Mouse (Mus musculus): ENCODE data around the gene Tcp11l2. TPM values are rescaled to one million over a fixed set of nuclear protein-coding genes. Genes with fewer than 3 reads are reported as not detected.

Tcp11l2 gene
- polyA plus RNA-seq, 1 experiment = 10.3 TPM

- no peak overlapping the region for H3K4me2 ChIP-seq (ENCODE audit: low read depth)
- H3K4me3 ChIP-seq = no peak overlapping the region
- no peaks in the 10 kb centered on the region for H3K27me3 ChIP-seq (ENCODE audit: control insufficient read depth, insufficient read depth, insufficient read length)
- H3ac ChIP-seq (ENCODE audit: control insufficient read depth, insufficient read length) = no peak overlapping the region
- H3K36me3 ChIP-seq (ENCODE audit: control insufficient read depth, insufficient read depth) = no peaks in the 10 kb centered on the region
- TF ChIP-seq USF1 (IDR thresholded peaks at IDR 0.05; ENCODE audit: low read depth) = no peak
- TF ChIP-seq POLR2A (IDR thresholded peaks at IDR 0.05; ENCODE audit: insufficient read length, low read depth) = no peak
- TF ChIP-seq SRF (IDR thresholded peaks at IDR 0.05; ENCODE audit: control insufficient read depth, insufficient read length, low read depth) = no peak
- TF ChIP-seq MYOD1 (IDR thresholded peaks at IDR 0.05; ENCODE audit: control insufficient read depth in 1 of 3, insufficient read length in 2 of 3, low read depth in 2 of 3) = no peak
- no peak for TF ChIP-seq E2F4 (IDR thresholded peaks at IDR 0.05; ENCODE audit: insufficient read depth)
- H3K79me2 ChIP-seq (ENCODE audit: control insufficient read depth, insufficient read depth) = no peaks in the 10 kb centered on the region
These were observed 38.6 kb downstream of the Tcp11l2 start for GRCm38 (mm10) chr10:84615076-84615475.

- H3K4me2 ChIP-seq (ENCODE audit: low read depth) = peak within 1 kb of the TSS; percentile 87
- no peaks in the 10 kb centered on the region for H3K27me3 ChIP-seq (ENCODE audit: control insufficient read depth, insufficient read depth, insufficient read length)
- peak within 1 kb of the TSS; percentile 53 for H3K4me3 ChIP-seq
- TF ChIP-seq POLR2AphosphoS2 (IDR thresholded peaks at IDR 0.05; ENCODE audit: insufficient read length, low read depth) (peak; percentile 91), TCF12 (IDR thresholded peaks at IDR 0.05; ENCODE audit: insufficient read depth, poor library complexity, severe bottlenecking) (no peak), MYOD1 (IDR thresholded peaks at IDR 0.05; ENCODE audit: control insufficient read depth in 1 of 3, insufficient read length in 2 of 3, low read depth in 2 of 3) (no peak), MYOG (IDR thresholded peaks at IDR 0.05; ENCODE audit: control insufficient read depth in 1 of 3, insufficient read depth in 1 of 3, insufficient read length in 2 of 3, low read depth in 2 of 3) (peak in 1 of 3 experiments; percentile 24), TCF3 (IDR thresholded peaks at IDR 0.05; ENCODE audit: insufficient read length, low read depth) (no peak), E2F4 (IDR thresholded peaks at IDR 0.05; ENCODE audit: insufficient read depth) (no peak), REST (IDR thresholded peaks at IDR 0.05; ENCODE audit: insufficient read depth, insufficient read length) (no peak), CEBPB (IDR thresholded peaks at IDR 0.05; ENCODE audit: insufficient read depth, poor library complexity, severe bottlenecking) (no peak), POLR2A (IDR thresholded peaks at IDR 0.05; ENCODE audit: insufficient read length, low read depth) (peak; percentile 75), MAX (IDR thresholded peaks at IDR 0.05; ENCODE audit: low read depth) (peak; percentile 56), USF1 (IDR thresholded peaks at IDR 0.05; ENCODE audit: low read depth) (no peak), SRF (IDR thresholded peaks at IDR 0.05; ENCODE audit: control insufficient read depth, insufficient read length, low read depth) (no peak)
- H3ac ChIP-seq (ENCODE audit: control insufficient read depth, insufficient read length) = peak within 1 kb of the TSS; percentile 77
- peaks cover 9% of the 10 kb centered on the region for H3K79me2 ChIP-seq (ENCODE audit: control insufficient read depth, insufficient read depth)
- no peaks in the 10 kb centered on the region for H3K36me3 ChIP-seq (ENCODE audit: control insufficient read depth, insufficient read depth)
These were observed 45.7 kb downstream of the Tcp11l2 start, which contains the start of gene Polr3b for GRCm38 (mm10) chr10:84621826-84622790. Gene Polr3b, plus strand, starts transcription at chr10:84622292.

DNA sequence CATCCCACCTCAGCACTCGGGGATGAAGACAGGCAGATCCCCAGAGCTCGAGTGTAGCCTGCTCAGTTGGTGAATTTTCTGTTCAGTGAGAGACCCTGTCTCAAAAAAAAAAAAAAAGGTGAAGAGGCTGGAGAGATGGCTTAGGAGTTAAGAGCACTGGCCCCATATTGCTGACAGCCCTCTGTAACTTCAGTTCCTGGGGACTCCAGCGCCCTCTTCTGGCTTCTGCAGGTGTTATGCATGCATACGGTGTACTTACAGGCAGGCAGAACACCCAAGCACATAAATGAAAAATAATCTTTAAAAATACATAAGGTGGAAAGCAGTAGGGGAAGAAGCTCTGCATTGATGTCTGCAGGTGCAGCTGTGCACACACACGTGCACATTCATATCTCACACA, 54.8 kb downstream of the Tcp11l2 start:
- Histone ChIP-seq H3K27me3 (ENCODE audit: control insufficient read depth, insufficient read depth, insufficient read length) (no peaks in the 10 kb centered on the region), H3K4me2 (ENCODE audit: low read depth) (no peak overlapping the region), H3K79me2 (ENCODE audit: control insufficient read depth, insufficient read depth) (no peaks in the 10 kb centered on the region), H3ac (ENCODE audit: control insufficient read depth, insufficient read length) (no peak overlapping the region), H3K4me3 (no peak overlapping the region), H3K36me3 (ENCODE audit: control insufficient read depth, insufficient read depth) (peaks cover 18% of the 10 kb centered on the region)
- TF ChIP-seq REST (IDR thresholded peaks at IDR 0.05; ENCODE audit: insufficient read depth, insufficient read length) (no peak), TCF3 (IDR thresholded peaks at IDR 0.05; ENCODE audit: insufficient read length, low read depth) (no peak), MYOD1 (IDR thresholded peaks at IDR 0.05; ENCODE audit: control insufficient read depth in 1 of 3, insufficient read length in 2 of 3, low read depth in 2 of 3) (no peak)

DNA sequence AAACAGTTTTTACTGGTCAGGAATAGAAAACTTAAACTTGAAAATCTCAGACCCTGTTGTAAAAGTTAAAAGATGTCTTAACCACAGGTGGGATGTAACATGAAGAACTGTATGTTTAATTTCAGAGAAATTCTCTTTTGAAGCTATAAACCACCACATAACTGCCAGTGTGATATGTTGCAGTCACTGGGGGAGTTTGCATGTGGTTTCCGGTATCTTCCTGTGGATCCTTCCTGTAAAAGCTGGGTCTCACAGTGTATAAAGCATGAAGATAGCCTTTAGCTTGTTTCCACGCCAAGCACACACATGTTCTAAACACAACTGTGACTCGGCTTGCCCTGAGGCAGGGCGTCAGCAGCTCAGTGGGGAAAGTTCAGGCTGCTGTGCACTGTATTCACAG, 55.6 kb downstream of the Tcp11l2 start:
- Histone ChIP-seq H3K27me3 (ENCODE audit: control insufficient read depth, insufficient read depth, insufficient read length) (no peaks in the 10 kb centered on the region), H3ac (ENCODE audit: control insufficient read depth, insufficient read length) (no peak overlapping the region), H3K79me2 (ENCODE audit: control insufficient read depth, insufficient read depth) (no peaks in the 10 kb centered on the region), H3K4me2 (ENCODE audit: low read depth) (no peak overlapping the region), H3K36me3 (ENCODE audit: control insufficient read depth, insufficient read depth) (peaks cover 20% of the 10 kb centered on the region), H3K4me3 (no peak overlapping the region)
- no peak for TF ChIP-seq POLR2A (IDR thresholded peaks at IDR 0.05; ENCODE audit: insufficient read length, low read depth)
- no peak for TF ChIP-seq E2F4 (IDR thresholded peaks at IDR 0.05; ENCODE audit: insufficient read depth)
- no peak for TF ChIP-seq TCF12 (IDR thresholded peaks at IDR 0.05; ENCODE audit: insufficient read depth, poor library complexity, severe bottlenecking)
- no peak for TF ChIP-seq MYOD1 (IDR thresholded peaks at IDR 0.05; ENCODE audit: control insufficient read depth in 1 of 3, insufficient read length in 2 of 3, low read depth in 2 of 3)
- TF ChIP-seq SRF (IDR thresholded peaks at IDR 0.05; ENCODE audit: control insufficient read depth, insufficient read length, low read depth) = no peak

- no peak overlapping the region for H3K4me2 ChIP-seq (ENCODE audit: low read depth)
- TF ChIP-seq MYOG (IDR thresholded peaks at IDR 0.05; ENCODE audit: control insufficient read depth in 1 of 3, insufficient read depth in 1 of 3, insufficient read length in 2 of 3, low read depth in 2 of 3) (no peak), CEBPB (IDR thresholded peaks at IDR 0.05; ENCODE audit: insufficient read depth, poor library complexity, severe bottlenecking) (no peak), USF1 (IDR thresholded peaks at IDR 0.05; ENCODE audit: low read depth) (no peak), MYOD1 (IDR thresholded peaks at IDR 0.05; ENCODE audit: control insufficient read depth in 1 of 3, insufficient read length in 2 of 3, low read depth in 2 of 3) (no peak), REST (IDR thresholded peaks at IDR 0.05; ENCODE audit: insufficient read depth, insufficient read length) (no peak), E2F4 (IDR thresholded peaks at IDR 0.05; ENCODE audit: insufficient read depth) (no peak), SRF (IDR thresholded peaks at IDR 0.05; ENCODE audit: control insufficient read depth, insufficient read length, low read depth) (no peak), POLR2AphosphoS2 (IDR thresholded peaks at IDR 0.05; ENCODE audit: insufficient read length, low read depth) (no peak), TCF3 (IDR thresholded peaks at IDR 0.05; ENCODE audit: insufficient read length, low read depth) (no peak)
- no peaks in the 10 kb centered on the region for H3K79me2 ChIP-seq (ENCODE audit: control insufficient read depth, insufficient read depth)
These were observed 60.2 kb downstream of the Tcp11l2 start for GRCm38 (mm10) chr10:84636656-84637055.

More at GRCm38 (mm10) chr10:84636656-84637055, 60.2 kb downstream of the Tcp11l2 start:
- Histone ChIP-seq H3K36me3 (ENCODE audit: control insufficient read depth, insufficient read depth) (peaks cover 27% of the 10 kb centered on the region), H3K27me3 (ENCODE audit: control insufficient read depth, insufficient read depth, insufficient read length) (no peaks in the 10 kb centered on the region), H3ac (ENCODE audit: control insufficient read depth, insufficient read length) (no peak overlapping the region), H3K4me3 (no peak overlapping the region)

All from myocyte (in vitro differentiated cells).